ENCODE assay signal across 23 mouse cellular contexts in genomic region chr11:60922964-60923363, GRCm38 (mm10). TPM values are rescaled to one million over a fixed set of nuclear protein-coding genes. Genes with fewer than 3 reads are reported as not detected.
DNase-seq lines count a peak whose midpoint lies in the region; ATAC-seq and TF ChIP-seq lines count a peak whose summit lies in the region.
"Had no signal": no experiment of that assay in that cellular context is flagged by ENCODE, and none has a peak within 500 bp of the region (broad histone marks: within the 10 kb centered on the region; RNA-seq: fewer than 3 reads in every experiment).

No protein-coding gene starts in this region.

- DNase-seq in WW6 (ENCODE audit: low read depth, low spot score): peak; percentile 75
- no peak for DNase-seq in hindbrain, embryonic 11.5 days (ENCODE audit: low spot score)
- no peak for DNase-seq in forebrain, postnatal 0 days
- DNase-seq in ovary, postnatal 14 days (ENCODE audit: low spot score): no peak
- DNase-seq: adrenal gland, adult 2 months; adrenal gland, postnatal 25 days; cerebellum, adult 18-20 months; cerebellum, adult 9-11 months; cerebellum, postnatal 36 days; gastrocnemius, postnatal 10 days; heart, adult 18-20 months; heart, postnatal 10 days; heart, postnatal 4 days had no signal

- peaks cover 28% of the 10 kb centered on the region for H3K36me3 ChIP-seq in E14TG2a.4 (ENCODE audit: insufficient read depth, low read length)
- peaks cover 9% of the 10 kb centered on the region for H3K36me3 ChIP-seq in ES-Bruce4 (ENCODE audit: control insufficient read depth, insufficient read depth, low read length, poor library complexity, severe bottlenecking)
- H3K36me3 ChIP-seq in liver, embryonic 16.5 days (ENCODE audit: control insufficient read depth, insufficient read depth): no peaks in the 10 kb centered on the region
- H3K36me3 ChIP-seq in hindbrain, embryonic 11.5 days (ENCODE audit: control insufficient read depth, insufficient read depth, low read length): no peaks in the 10 kb centered on the region
- H3K36me3 ChIP-seq in forebrain, postnatal 0 days (ENCODE audit: insufficient read depth): no peaks in the 10 kb centered on the region
- H3K36me3 ChIP-seq: forebrain, embryonic 10.5 days had no signal

- H3K27ac ChIP-seq in ES-Bruce4 (ENCODE audit: insufficient read depth, low read length): peak overlapping the region; percentile 99
- H3K27ac ChIP-seq in liver, embryonic 16.5 days (ENCODE audit: low read length): peak overlapping the region; percentile 27; the same call in 1 of the 2 replicates
- H3K27ac ChIP-seq in hindbrain, embryonic 11.5 days (ENCODE audit: low read depth, low read length): no peak overlapping the region
- H3K27ac ChIP-seq in forebrain, postnatal 0 days (ENCODE audit: low read depth, low read length): no peak overlapping the region
- H3K27ac ChIP-seq: embryonic facial prominence, embryonic 13.5 days; forebrain, embryonic 10.5 days; heart, embryonic 10.5 days; hindbrain, embryonic 13.5 days; hindbrain, postnatal 0 days had no signal

- 81% methylated on average over 5 of the region's 5 CpGs for WGBS in liver, embryonic 16.5 days (ENCODE audit: insufficient replicate concordance)
- WGBS in hindbrain, embryonic 11.5 days: 71% methylated on average over 5 of the region's 5 CpGs
- 72% methylated on average over 5 of the region's 5 CpGs for WGBS in forebrain, postnatal 0 days

- peak overlapping the region; percentile 35 for H3K4me3 ChIP-seq in E14TG2a.4 (replicated peaks; ENCODE audit: low read length)
- H3K4me3 ChIP-seq in ES-Bruce4 (ENCODE audit: low read depth, low read length): no peak overlapping the region
- no peak overlapping the region for H3K4me3 ChIP-seq in liver, embryonic 16.5 days (ENCODE audit: low read depth, low read length)
- H3K4me3 ChIP-seq in hindbrain, embryonic 11.5 days (ENCODE audit: low read depth, low read length): no peak overlapping the region
- no peak overlapping the region for H3K4me3 ChIP-seq in forebrain, postnatal 0 days (ENCODE audit: low read depth, low read length)
- H3K4me3 ChIP-seq: embryonic facial prominence, embryonic 13.5 days; forebrain, embryonic 10.5 days; heart, embryonic 10.5 days; hindbrain, embryonic 13.5 days had no signal

- peak; percentile 88 for TF ChIP-seq EP300 in ES-Bruce4 (IDR thresholded peaks at IDR 0.05; ENCODE audit: insufficient read depth, low read depth, low read length)

- H3K4me2 ChIP-seq in liver, embryonic 16.5 days (ENCODE audit: low read depth, low read length): peak overlapping the region; percentile 40; the same call in 1 of the 2 replicates
- no peak overlapping the region for H3K4me2 ChIP-seq in hindbrain, embryonic 11.5 days (replicated peaks; ENCODE audit: low read depth, low read length)
- H3K4me2 ChIP-seq in forebrain, postnatal 0 days (ENCODE audit: low read depth): no peak overlapping the region
- H3K4me2 ChIP-seq: embryonic facial prominence, embryonic 13.5 days; hindbrain, embryonic 13.5 days had no signal

- no peak for ATAC-seq in liver, embryonic 16.5 days (ENCODE audit: low read depth)
- ATAC-seq in hindbrain, embryonic 11.5 days (ENCODE audit: low FRiP score): no peak
- no peak for ATAC-seq in forebrain, postnatal 0 days
- ATAC-seq: activated CD4-positive, CD25-positive, alpha-beta regulatory T cell, adult 4 months; forebrain, embryonic 14.5 days; hindbrain, postnatal 0 days had no signal

- peak overlapping the region; percentile 28; the same call in 1 of the 2 replicates for H3K9ac ChIP-seq in ES-Bruce4 (ENCODE audit: low read depth, poor library complexity, severe bottlenecking)
- H3K9ac ChIP-seq in liver, embryonic 16.5 days (ENCODE audit: low read depth, low read length): 0 out of 2 replicates have a peak overlapping the region, but pooled peaks have one; percentile 32
- H3K9ac ChIP-seq in hindbrain, embryonic 11.5 days (ENCODE audit: low read depth, low read length): no peak overlapping the region
- H3K9ac ChIP-seq in forebrain, postnatal 0 days: no peak overlapping the region
- H3K9ac ChIP-seq: embryonic facial prominence, embryonic 13.5 days; hindbrain, embryonic 13.5 days had no signal

- no peak for TF ChIP-seq POLR2A in ES-Bruce4 (IDR thresholded peaks at IDR 0.05; ENCODE audit: insufficient read depth, low read length)

- H3K9me3 ChIP-seq in E14TG2a.4 (ENCODE audit: low read length) (no peaks in the 10 kb centered on the region), ES-Bruce4 (replicated peaks; ENCODE audit: control insufficient read depth, insufficient read depth, low read length, poor library complexity, severe bottlenecking) (no peaks in the 10 kb centered on the region)
- no peaks in the 10 kb centered on the region for H3K9me3 ChIP-seq in liver, embryonic 16.5 days (replicated peaks; ENCODE audit: control insufficient read depth, low read length)
- no peaks in the 10 kb centered on the region for H3K9me3 ChIP-seq in hindbrain, embryonic 11.5 days (ENCODE audit: control insufficient read depth, low read length)
- no peaks in the 10 kb centered on the region for H3K9me3 ChIP-seq in forebrain, postnatal 0 days (ENCODE audit: low read length)
- H3K9me3 ChIP-seq: embryonic facial prominence, embryonic 13.5 days; forebrain, embryonic 10.5 days; heart, embryonic 10.5 days; hindbrain, embryonic 13.5 days had no signal

- no peak for TF ChIP-seq CTCF in E14TG2a.4 (conservative IDR thresholded peaks at IDR 0.05; ENCODE audit: low read length)
- TF ChIP-seq CTCF in ES-Bruce4 (IDR thresholded peaks at IDR 0.05; ENCODE audit: low read depth, low read length): no peak
- no peak for TF ChIP-seq CTCF in forebrain, postnatal 0 days (IDR thresholded peaks at IDR 0.05; ENCODE audit: low read depth)

- peaks cover 85% of the 10 kb centered on the region for H3K4me1 ChIP-seq in E14TG2a.4 (replicated peaks; ENCODE audit: low read depth, low read length)
- peaks cover 13% of the 10 kb centered on the region for H3K4me1 ChIP-seq in ES-Bruce4 (ENCODE audit: control insufficient read depth, insufficient read depth, low read length)
- H3K4me1 ChIP-seq in liver, embryonic 16.5 days (ENCODE audit: control insufficient read depth, low read depth, low read length): peaks cover 74% of the 10 kb centered on the region
- H3K4me1 ChIP-seq in hindbrain, embryonic 11.5 days (replicated peaks; ENCODE audit: control insufficient read depth, insufficient read depth, low read length): peaks cover 6% of the 10 kb centered on the region
- peaks cover 3% of the 10 kb centered on the region; the same call in 1 of the 2 replicates for H3K4me1 ChIP-seq in forebrain, postnatal 0 days (ENCODE audit: insufficient read depth)

- H3K27me3 ChIP-seq in E14TG2a.4 (ENCODE audit: insufficient read depth, low read length): no peaks in the 10 kb centered on the region
- no peaks in the 10 kb centered on the region for H3K27me3 ChIP-seq in ES-Bruce4 (ENCODE audit: control insufficient read depth, insufficient read depth, low read length, poor library complexity, severe bottlenecking)
- H3K27me3 ChIP-seq in liver, embryonic 16.5 days (ENCODE audit: control insufficient read depth, insufficient read depth, low read depth, low read length): no peaks in the 10 kb centered on the region
- H3K27me3 ChIP-seq in hindbrain, embryonic 11.5 days (ENCODE audit: control insufficient read depth, insufficient read depth, low read length): no peaks in the 10 kb centered on the region
- H3K27me3 ChIP-seq in forebrain, postnatal 0 days (ENCODE audit: insufficient read depth, low read length): no peaks in the 10 kb centered on the region
- H3K27me3 ChIP-seq: embryonic facial prominence, embryonic 13.5 days; hindbrain, embryonic 13.5 days had no signal

RNA-seq across cellular contexts. Expression of gene Natd1, which starts 8.4 kb away (rescaled TPM):
- polyA plus RNA-seq in ES-Bruce4 (2011; ENCODE audit: insufficient read depth, insufficient read length, low read depth, missing spikeins): 20.5 and 21.6 TPM in 2 replicates
- polyA plus RNA-seq in liver, embryonic 16.5 days (2015; fragmentation: Nextera tagmentation; extraction: Ambion mirVana): 9.9 and 14.3 TPM in 2 replicates
- 18.8 and 19.8 TPM in 2 replicates for polyA plus RNA-seq in hindbrain, embryonic 11.5 days (2014; fragmentation: Nextera tagmentation; extraction: Ambion mirVana)
- 19.2 and 29.7 TPM in 2 replicates for total RNA-seq in forebrain, postnatal 0 days (2014; rRNA removed)
- polyA plus RNA-seq in forebrain, postnatal 0 days (2015; fragmentation: Nextera tagmentation; extraction: Ambion mirVana): 17.2 and 18.1 TPM in 2 replicates

RNA-seq across cellular contexts. Expression of gene Map2k3, which starts 8.9 kb away (rescaled TPM):
- 22.5 and 26.1 TPM in 2 replicates for polyA plus RNA-seq in ES-Bruce4 (2011; ENCODE audit: insufficient read depth, insufficient read length, low read depth, missing spikeins)
- 121 and 134 TPM in 2 replicates for polyA plus RNA-seq in liver, embryonic 16.5 days (2015; fragmentation: Nextera tagmentation; extraction: Ambion mirVana)
- 37.6 and 39.8 TPM in 2 replicates for polyA plus RNA-seq in hindbrain, embryonic 11.5 days (2014; fragmentation: Nextera tagmentation; extraction: Ambion mirVana)
- total RNA-seq in forebrain, postnatal 0 days (2014; rRNA removed): 10.6 and 14.8 TPM in 2 replicates
- 17.6 and 20.5 TPM in 2 replicates for polyA plus RNA-seq in forebrain, postnatal 0 days (2015; fragmentation: Nextera tagmentation; extraction: Ambion mirVana)

RNA-seq across cellular contexts. Expression of gene Tmem11, which starts 43.9 kb away (rescaled TPM):
- 46.6 and 54.0 TPM in 2 replicates for polyA plus RNA-seq in ES-Bruce4 (2011; ENCODE audit: insufficient read depth, insufficient read length, low read depth, missing spikeins)
- polyA plus RNA-seq in liver, embryonic 16.5 days (2015; fragmentation: Nextera tagmentation; extraction: Ambion mirVana): 23.2 and 23.4 TPM in 2 replicates
- 62.4 and 64.8 TPM in 2 replicates for polyA plus RNA-seq in hindbrain, embryonic 11.5 days (2014; fragmentation: Nextera tagmentation; extraction: Ambion mirVana)
- total RNA-seq in forebrain, postnatal 0 days (2014; rRNA removed): 45.1 and 48.7 TPM in 2 replicates
- 57.2 and 58.5 TPM in 2 replicates for polyA plus RNA-seq in forebrain, postnatal 0 days (2015; fragmentation: Nextera tagmentation; extraction: Ambion mirVana)

Comparison
In these comparisons a context has a peak if more than half of its experiments do, and no peak if none do; other contexts are left out.
1. H3K27ac ChIP-seq: peak in ES-Bruce4 (single experiment) and liver, embryonic 16.5 days (single experiment); none in hindbrain, embryonic 11.5 days (single experiment) and forebrain, postnatal 0 days (single experiment).
2. H3K9ac ChIP-seq: peak in ES-Bruce4 (single experiment) and liver, embryonic 16.5 days (single experiment); none in hindbrain, embryonic 11.5 days (single experiment) and forebrain, postnatal 0 days (single experiment).